Mouse (Mus musculus): ENCODE measurements around the gene Baiap3.

DNA sequence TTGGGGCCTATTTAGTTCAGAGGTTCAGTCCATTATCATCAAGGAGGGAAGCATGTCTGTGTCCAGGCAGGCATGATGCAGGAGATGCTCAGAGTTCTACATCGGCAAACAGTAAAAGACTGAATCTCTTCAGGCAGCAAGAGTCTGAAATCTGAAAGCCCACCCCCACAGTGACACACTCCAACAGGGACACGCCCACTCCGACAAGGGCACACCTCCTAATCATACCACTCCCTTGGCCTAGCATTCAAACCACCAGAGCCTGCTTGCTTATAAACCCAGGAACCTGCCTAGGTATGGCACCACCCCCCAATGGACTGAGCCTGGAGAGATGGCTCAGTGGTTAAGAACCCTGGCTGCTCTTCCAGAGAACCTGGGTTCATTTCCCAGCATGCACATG lies 40.7 kb downstream of the Baiap3 start:
- TF ChIP-seq CTCF (IDR thresholded peaks at IDR 0.05; ENCODE audit: low read depth, low read length) (no peak), TAL1 (conservative IDR thresholded peaks at IDR 0.05; ENCODE audit: low read depth, low read length) (no peak), GATA1 (IDR thresholded peaks at IDR 0.05; ENCODE audit: borderline replicate concordance, low read length) (no peak)
